Mouse (Mus musculus) forebrain, embryonic 14.5 days (tissue): ENCODE data around the gene Sik3. TPM values are rescaled to one million over a fixed set of nuclear protein-coding genes. Genes with fewer than 3 reads are reported as not detected.

Experiments
- ATAC-seq: fragments of 200-750 bp; cut with Nextera tagmentation; 2 replicates; pipeline ENCODE4 v1.8.0; 2017; ENCODE audit warnings: mild to moderate bottlenecking, moderate library complexity
- DNase-seq: peaks from one replicate; pipeline ENCODE4 v3.0.0-alpha.2; 2015; ENCODE audit warnings: low spot score
- H3K27ac ChIP-seq: fragments of 300-500 bp; sonication (generic); 2 replicates; pipeline ENCODE4 v1.5.1; 2014; ENCODE audit warnings: low read depth, mild to moderate bottlenecking, control low read depth, low read length, moderate library complexity
- H3K27me3 ChIP-seq: fragments of 300-500 bp; sonication (generic); replicated peaks from 2 replicates; pipeline ENCODE4 v1.6.1; 2014; ENCODE audit warnings: low read length, control low read depth, mixed read lengths; ENCODE audit not compliant: control insufficient read depth, insufficient read depth
- H3K36me3 ChIP-seq: fragments of 300-500 bp; sonication (generic); 2 replicates; pipeline ENCODE4 v1.6.1; 2014; ENCODE audit warnings: low read length, control low read depth; ENCODE audit not compliant: control insufficient read depth, insufficient read depth
- H3K4me1 ChIP-seq: fragments of 300-500 bp; sonication (generic); 2 replicates; pipeline ENCODE4 v1.6.1; 2014; ENCODE audit warnings: antibody characterized with exemption, low read length, control low read depth; ENCODE audit not compliant: control insufficient read depth, insufficient read depth
- H3K4me2 ChIP-seq: fragments of 300-500 bp; sonication (generic); 2 replicates; pipeline ENCODE4 v1.6.1; 2014; ENCODE audit warnings: mild to moderate bottlenecking, control low read depth, low read length
- H3K4me3 ChIP-seq: fragments of 300-500 bp; sonication (generic); 2 replicates; pipeline ENCODE4 v1.5.1; 2014; ENCODE audit warnings: low read depth, low read length, control low read depth
- H3K9ac ChIP-seq: fragments of 300-500 bp; sonication (generic); 2 replicates; pipeline ENCODE4 v1.6.1; 2014; ENCODE audit warnings: mild to moderate bottlenecking, low read length, control low read depth, moderate library complexity
- H3K9me3 ChIP-seq: fragments of 300-500 bp; sonication (generic); replicated peaks from 2 replicates; pipeline ENCODE4 v1.6.1; 2016; ENCODE audit warnings: low read length, control low read depth, mixed read lengths; ENCODE audit not compliant: control insufficient read depth
- WGBS: fragments of 180-500 bp; shearing (Covaris S2); extraction: QIAGEN DNeasy Blood & Tissue Kit; methylation state at CpG from one replicate; pipeline ENCODE4 v1.1.7; 2014; 5-methylcytosine and 5-hydroxymethylcytosine counted together
- polyA plus RNA-seq: library from polyadenylated mRNA; unstranded; fragments of >200 nt; fragmentation: Nextera tagmentation; extraction: Ambion mirVana; gene quantifications from 2 replicates; pipeline ENCODE4 v1.2.1, GENCODE M21; 2014

The Sik3 gene
- polyA plus RNA-seq, 1 experiment from 2014 or later: 5.0 TPM

DNA sequence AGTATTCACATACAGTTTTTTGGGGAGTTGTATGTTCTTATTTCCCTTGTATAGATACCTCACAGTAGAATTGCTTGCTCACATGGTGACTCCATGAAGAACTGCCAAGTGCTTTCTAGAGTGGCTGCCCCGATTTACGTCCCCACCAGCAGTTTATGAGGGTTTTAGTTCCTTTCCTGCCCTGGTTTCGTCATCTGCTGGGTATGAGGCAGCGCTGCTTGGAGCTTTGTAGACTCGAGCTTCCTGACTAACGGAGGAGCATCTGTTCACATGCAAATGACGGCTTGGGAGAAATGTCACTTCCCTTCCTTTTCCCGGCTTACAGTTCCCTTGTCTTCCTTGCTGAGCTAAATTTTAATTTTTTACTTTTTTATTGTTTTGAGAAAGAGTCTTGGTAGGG, 15.4 kb downstream of the Sik3 start:
- Histone ChIP-seq H3K4me3 (no peak overlapping the region), H3K9ac (no peak overlapping the region), H3K27me3 (no peaks in the 10 kb centered on the region), H3K4me2 (no peak overlapping the region), H3K4me1 (peaks cover 8% of the 10 kb centered on the region), H3K36me3 (no peaks in the 10 kb centered on the region), H3K9me3 (no peaks in the 10 kb centered on the region), H3K27ac (no peak overlapping the region)
- DNase-seq (peak; percentile 64), ATAC-seq (no peak)
- WGBS: 19% methylated on average over 8 of the region's 8 CpGs

- Histone ChIP-seq H3K4me1 (peaks cover 8% of the 10 kb centered on the region), H3K4me2 (no peak overlapping the region), H3K27ac (no peak overlapping the region), H3K36me3 (no peaks in the 10 kb centered on the region), H3K4me3 (no peak overlapping the region), H3K9ac (no peak overlapping the region), H3K27me3 (no peaks in the 10 kb centered on the region), H3K9me3 (no peaks in the 10 kb centered on the region)
- WGBS: 67% methylated on average over 6 of the region's 6 CpGs
- ATAC-seq (no peak), DNase-seq (no peak)
Observed at GRCm38 (mm10) chr9:46029534-46029933, 16.9 kb downstream of the Sik3 start.

GRCm38 (mm10) chr9:46030184-46030583, 17.6 kb downstream of the Sik3 start:
- no peak for ATAC-seq

DNA sequence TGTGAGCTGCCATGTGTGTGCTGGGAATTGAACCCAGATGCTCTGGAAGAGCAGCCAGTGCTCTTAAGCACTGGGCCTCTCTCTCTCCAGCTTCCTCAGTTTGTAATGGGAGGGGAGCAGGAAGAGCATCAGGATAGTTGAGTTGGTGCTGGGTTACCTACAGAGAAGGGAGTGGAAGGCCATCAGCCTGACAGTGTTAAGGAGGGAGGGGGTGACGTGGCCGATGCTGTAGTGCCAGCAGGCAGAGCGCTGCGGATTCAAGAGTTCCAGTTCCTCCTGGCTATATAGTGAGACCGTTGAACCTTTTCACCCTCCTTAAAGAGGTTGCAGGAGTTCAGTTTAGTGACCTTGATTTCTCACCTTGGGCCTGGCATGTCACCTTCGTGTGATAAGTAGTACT, 18.3 kb downstream of the Sik3 start:
- Histone ChIP-seq H3K9ac (no peak overlapping the region), H3K4me2 (no peak overlapping the region), H3K4me1 (peaks cover 8% of the 10 kb centered on the region), H3K27ac (no peak overlapping the region), H3K36me3 (no peaks in the 10 kb centered on the region), H3K4me3 (no peak overlapping the region), H3K27me3 (no peaks in the 10 kb centered on the region), H3K9me3 (no peaks in the 10 kb centered on the region)
- WGBS: 87% methylated on average over 6 of the region's 6 CpGs
- ATAC-seq (no peak), DNase-seq (no peak)

More at GRCm38 (mm10) chr9:46030184-46030583, 17.6 kb downstream of the Sik3 start:
- WGBS: 85% methylated on average over 5 of the region's 5 CpGs
- no peak for DNase-seq
- no peaks in the 10 kb centered on the region for H3K9me3 ChIP-seq
- H3K4me3 ChIP-seq: no peak overlapping the region
- no peaks in the 10 kb centered on the region for H3K36me3 ChIP-seq
- H3K9ac ChIP-seq: no peak overlapping the region
- H3K4me2 ChIP-seq: no peak overlapping the region
- H3K27me3 ChIP-seq: no peaks in the 10 kb centered on the region
- H3K4me1 ChIP-seq: peaks cover 8% of the 10 kb centered on the region
- no peak overlapping the region for H3K27ac ChIP-seq

- H3K27me3 ChIP-seq: no peaks in the 10 kb centered on the region
- H3K9ac ChIP-seq: no peak overlapping the region
- 45% methylated on average over 6 of the region's 6 CpGs for WGBS
- H3K4me3 ChIP-seq: no peak overlapping the region
- H3K4me1 ChIP-seq: peaks cover 8% of the 10 kb centered on the region
- DNase-seq: peak; percentile 43
- H3K36me3 ChIP-seq: no peaks in the 10 kb centered on the region
- ATAC-seq: no peak
- H3K9me3 ChIP-seq: no peaks in the 10 kb centered on the region
- H3K27ac ChIP-seq: no peak overlapping the region
- H3K4me2 ChIP-seq: no peak overlapping the region
Observed at GRCm38 (mm10) chr9:46032190-46032589, 19.6 kb downstream of the Sik3 start.

GRCm38 (mm10) chr9:46033058-46033457, 20.4 kb downstream of the Sik3 start:
- 92% methylated on average over 1 of the region's 1 CpGs for WGBS
- no peak overlapping the region for H3K4me3 ChIP-seq

GRCm38 (mm10) chr9:46033862-46034261, 21.2 kb downstream of the Sik3 start:
- WGBS: 86% methylated on average over 3 of the region's 3 CpGs
- no peaks in the 10 kb centered on the region for H3K27me3 ChIP-seq
- H3K27ac ChIP-seq: no peak overlapping the region
- DNase-seq: no peak
- no peaks in the 10 kb centered on the region for H3K36me3 ChIP-seq
- H3K9ac ChIP-seq: no peak overlapping the region
- no peak for ATAC-seq
- H3K4me2 ChIP-seq: no peak overlapping the region
- H3K4me1 ChIP-seq: peaks cover 8% of the 10 kb centered on the region
- H3K4me3 ChIP-seq: no peak overlapping the region
- H3K9me3 ChIP-seq: no peaks in the 10 kb centered on the region

More at GRCm38 (mm10) chr9:46033058-46033457, 20.4 kb downstream of the Sik3 start:
- Histone ChIP-seq H3K27me3 (no peaks in the 10 kb centered on the region), H3K36me3 (no peaks in the 10 kb centered on the region), H3K4me2 (no peak overlapping the region), H3K9me3 (no peaks in the 10 kb centered on the region), H3K27ac (no peak overlapping the region), H3K4me1 (peaks cover 8% of the 10 kb centered on the region), H3K9ac (no peak overlapping the region)
- DNase-seq (no peak), ATAC-seq (no peak)

GRCm38 (mm10) chr9:46035290-46035871, 22.8 kb downstream of the Sik3 start:
- no peaks in the 10 kb centered on the region for H3K27me3 ChIP-seq
- H3K27ac ChIP-seq: no peak overlapping the region
- H3K4me2 ChIP-seq: no peak overlapping the region
- H3K4me1 ChIP-seq: peaks cover 8% of the 10 kb centered on the region
- ATAC-seq: no peak
- no peaks in the 10 kb centered on the region for H3K36me3 ChIP-seq
- H3K9me3 ChIP-seq: no peaks in the 10 kb centered on the region
- DNase-seq: no peak
- no peak overlapping the region for H3K9ac ChIP-seq
- no peak overlapping the region for H3K4me3 ChIP-seq
- WGBS: 68% methylated on average over 9 of the region's 9 CpGs

DNA sequence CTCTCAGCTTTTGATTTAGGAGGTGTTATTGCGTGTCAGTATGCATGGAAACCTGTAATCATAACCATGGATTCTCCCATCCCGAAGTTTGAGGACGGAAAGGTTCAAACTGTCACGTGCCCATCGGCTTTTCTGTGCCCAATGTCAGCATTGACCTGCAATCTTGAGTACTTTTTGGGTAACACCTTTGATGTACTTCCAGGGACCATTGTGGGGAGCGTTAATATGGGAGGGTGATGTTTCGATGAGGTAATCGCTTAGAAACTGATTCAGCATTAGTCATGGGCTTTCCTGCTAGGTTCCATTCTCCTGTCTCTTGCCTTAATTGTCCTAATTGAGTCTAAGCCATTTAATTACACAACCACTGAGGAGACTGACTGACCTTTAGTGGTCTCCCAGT, 24.3 kb downstream of the Sik3 start:
- H3K27ac ChIP-seq: no peak overlapping the region
- H3K4me1 ChIP-seq: peaks cover 5% of the 10 kb centered on the region
- H3K4me3 ChIP-seq: no peak overlapping the region
- H3K36me3 ChIP-seq: no peaks in the 10 kb centered on the region
- no peak for DNase-seq
- ATAC-seq: no peak
- 91% methylated on average over 8 of the region's 8 CpGs for WGBS
- no peaks in the 10 kb centered on the region for H3K27me3 ChIP-seq
- H3K9me3 ChIP-seq: no peaks in the 10 kb centered on the region
- no peak overlapping the region for H3K4me2 ChIP-seq
- no peak overlapping the region for H3K9ac ChIP-seq
